Mouse (Mus musculus): ENCODE measurements at regions not wholly inside any gene's neighbourhood (a gene's known extent, or its start where the extent isn't known, plus 50 kb on each side); places are given as distances from the start of the nearest gene placed in this dataset.
"Not testable (repeated sequence)": the region's sequence is repeated elsewhere in the genome, so short reads cannot be mapped to it uniquely, and the experiment has no call there.

- no peak for DNase-seq
Measured at GRCm38 (mm10) chr3:34709553-34709952, 59.3 kb downstream of the Sox2 start.

GRCm38 (mm10) chr3:34712137-34712536 lies 61.9 kb downstream of the Sox2 start:
- DNase-seq = not testable (repeated sequence)

GRCm38 (mm10) chr3:34722506-34722905 lies 72.3 kb downstream of the Sox2 start:
- no peak for DNase-seq

GRCm38 (mm10) chr3:34726955-34727354 lies 76.8 kb downstream of the Sox2 start:
- no peak for DNase-seq

- no peak for DNase-seq
Measured at GRCm38 (mm10) chr3:34728282-34728681, 78.1 kb downstream of the Sox2 start.

GRCm38 (mm10) chr3:34734966-34735365 lies 84.8 kb downstream of the Sox2 start:
- no peak for DNase-seq

GRCm38 (mm10) chr3:34738001-34738400 lies 87.8 kb downstream of the Sox2 start:
- DNase-seq = no peak

GRCm38 (mm10) chr3:34738938-34739337 lies 88.7 kb downstream of the Sox2 start:
- DNase-seq = peak; percentile 11

- no peak for DNase-seq
Measured at GRCm38 (mm10) chr3:34739693-34740092, 89.5 kb downstream of the Sox2 start.

- no peak for DNase-seq
Measured at GRCm38 (mm10) chr3:34740110-34740509, 89.9 kb downstream of the Sox2 start.

- DNase-seq = no peak
Measured at GRCm38 (mm10) chr3:34745181-34745736, 95.1 kb downstream of the Sox2 start.

GRCm38 (mm10) chr3:34747499-34748093 lies 97.4 kb downstream of the Sox2 start:
- DNase-seq = no peak

- no peak for DNase-seq
Measured at GRCm38 (mm10) chr3:34749989-34750388, 99.8 kb downstream of the Sox2 start.

- DNase-seq = no peak
Measured at GRCm38 (mm10) chr3:34751551-34751950, 101.3 kb downstream of the Sox2 start.

GRCm38 (mm10) chr3:34753557-34753956 lies 103.4 kb downstream of the Sox2 start:
- no peak for DNase-seq

GRCm38 (mm10) chr3:34754781-34755180 lies 104.6 kb downstream of the Sox2 start:
- no peak for DNase-seq

GRCm38 (mm10) chr3:34755282-34755681 lies 105.1 kb downstream of the Sox2 start:
- DNase-seq = not testable (repeated sequence)

- DNase-seq = no peak
Measured at GRCm38 (mm10) chr3:34756632-34757031, 106.4 kb downstream of the Sox2 start.

GRCm38 (mm10) chr3:34757130-34757529 lies 106.9 kb downstream of the Sox2 start:
- no peak for DNase-seq

- DNase-seq = peak; percentile 70
Measured at GRCm38 (mm10) chr3:34757813-34758510, 107.8 kb downstream of the Sox2 start.

- no peak for DNase-seq
Measured at GRCm38 (mm10) chr3:34759942-34760640, 109.9 kb downstream of the Sox2 start.

- no peak for DNase-seq
Measured at GRCm38 (mm10) chr3:34761162-34761769, 111.1 kb downstream of the Sox2 start.

- DNase-seq = no peak
Measured at GRCm38 (mm10) chr3:34761783-34762182, 111.6 kb downstream of the Sox2 start.
